Mouse (Mus musculus) monocyte, adult 2 months (primary cell): ENCODE measurements around the gene Acsbg1.
"Not testable (repeated sequence)": the region's sequence is repeated elsewhere in the genome, so short reads cannot be mapped to it uniquely, and the experiment has no call there.

Experiments
- DNase-seq, 2 experiments: peaks; one replicate each; pipeline ENCODE4 v3.0.0; 2022; ENCODE audit warnings: low spot score in 2 of 2, low read depth in 1 of 2

Gene Acsbg1

DNA sequence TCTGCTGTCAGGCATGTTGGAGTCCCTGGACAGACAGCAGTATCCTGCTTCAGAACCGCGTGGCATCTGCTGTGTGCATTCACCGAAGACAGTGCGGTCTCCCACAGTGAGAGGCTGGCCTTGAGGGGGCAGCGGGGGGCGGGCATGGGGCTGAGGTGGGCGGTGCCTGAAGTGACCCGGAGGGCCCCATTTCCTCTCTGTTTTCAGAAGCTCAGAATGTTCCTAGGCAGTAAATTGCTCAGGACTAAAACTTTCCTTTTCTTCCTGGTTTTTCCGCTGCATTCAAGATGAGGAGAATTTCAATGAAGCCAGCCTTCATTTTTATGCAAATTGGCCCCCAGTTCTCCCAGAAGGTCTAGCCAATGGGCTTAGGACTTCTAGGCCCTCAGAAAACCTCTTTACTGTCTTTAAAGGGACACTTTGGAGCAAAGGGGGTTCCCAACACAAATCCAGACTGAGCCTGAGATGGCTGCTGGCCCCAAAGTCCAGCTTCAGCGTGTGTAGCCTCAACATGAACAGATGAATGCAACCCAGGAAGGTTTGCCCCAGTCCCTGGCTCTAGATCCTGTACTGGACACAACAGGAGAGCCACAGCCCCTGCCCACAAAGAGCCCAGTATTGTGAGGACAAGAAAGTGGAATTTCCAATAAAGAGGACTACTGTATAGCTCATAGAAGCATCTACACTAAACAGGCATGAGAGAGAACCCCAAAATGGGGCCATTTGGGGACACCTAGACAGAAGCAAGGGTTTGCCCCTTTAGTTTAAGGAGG, at the start of gene Acsbg1:
Gene Acsbg1, minus strand, starts transcription at position 266 of the 773 bp plus-strand sequence.
- no peak for DNase-seq

DNA sequence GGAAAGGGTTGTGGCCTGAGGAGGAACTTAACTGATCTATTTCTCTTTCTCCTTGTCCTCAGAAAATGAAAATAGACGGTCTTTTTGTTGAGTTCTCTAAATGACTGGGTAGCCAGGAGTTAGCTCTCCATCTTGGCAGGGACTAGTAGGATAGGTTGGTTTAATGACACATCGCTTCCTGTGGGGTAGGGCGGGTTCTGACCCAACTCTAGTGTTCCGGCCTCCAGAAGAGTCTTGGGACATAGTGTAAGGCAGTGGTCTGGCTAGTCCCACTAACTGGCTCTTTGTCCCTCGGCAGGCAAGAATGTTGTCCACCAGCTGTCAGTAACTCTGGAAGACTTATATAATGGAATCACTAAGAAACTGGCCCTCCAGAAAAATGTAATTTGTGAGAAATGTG, 46.4 kb upstream of the Acsbg1 start:
- no peak for DNase-seq

DNA sequence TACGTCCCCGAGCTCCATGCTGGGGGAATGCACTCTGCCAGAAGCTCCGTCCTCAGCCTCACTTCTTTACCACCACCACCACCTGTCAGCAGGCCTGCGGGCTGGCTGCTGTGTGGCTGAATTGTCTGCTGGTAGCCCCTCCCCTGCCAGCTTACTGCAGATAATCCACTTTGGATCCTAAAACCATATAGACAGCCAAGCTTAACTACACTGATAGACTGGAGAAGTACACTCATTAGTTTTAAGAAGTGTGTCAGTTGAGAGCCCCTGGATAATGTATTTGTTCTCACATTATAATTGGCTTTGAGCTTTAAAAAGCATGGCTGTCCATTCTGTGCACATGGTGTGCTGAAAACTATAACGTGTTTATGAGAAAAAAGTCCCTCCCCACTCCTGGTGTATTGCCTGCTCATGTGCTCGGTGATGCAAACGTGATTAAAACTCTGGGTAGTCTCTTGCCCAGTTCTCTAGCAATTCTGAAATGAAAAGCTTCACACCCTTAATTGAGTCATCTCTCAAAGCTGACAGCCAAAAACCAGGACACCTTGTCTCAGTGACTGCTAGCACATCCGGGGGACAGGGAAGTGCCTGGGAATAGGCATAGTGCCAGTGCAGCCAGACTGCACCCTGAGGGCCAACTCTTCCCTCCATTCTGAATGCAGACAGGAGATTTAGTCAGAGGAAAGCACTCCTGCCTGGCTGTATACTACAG, 45.8 kb upstream of the Acsbg1 start:
- no peak for DNase-seq

DNA sequence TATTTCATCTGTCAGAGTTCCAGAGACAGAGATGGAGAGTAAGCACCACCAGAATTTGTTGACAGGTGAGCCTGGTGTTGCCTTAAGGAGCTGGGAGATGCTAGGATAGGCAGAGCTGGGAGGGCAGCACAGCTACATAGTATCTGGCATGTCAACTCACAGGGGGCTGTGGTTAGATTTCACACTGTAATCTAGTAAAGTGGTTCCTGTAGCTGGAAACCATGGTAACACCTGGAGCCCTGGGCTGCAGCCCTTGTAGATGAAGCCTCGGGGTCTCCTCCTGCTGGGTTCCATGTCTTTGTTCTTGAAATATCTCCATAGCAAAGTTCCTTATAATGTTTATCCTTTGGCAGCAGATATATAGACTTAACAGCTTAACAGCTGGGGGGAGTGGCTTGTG, 43.9 kb upstream of the Acsbg1 start:
- DNase-seq = no peak

DNA sequence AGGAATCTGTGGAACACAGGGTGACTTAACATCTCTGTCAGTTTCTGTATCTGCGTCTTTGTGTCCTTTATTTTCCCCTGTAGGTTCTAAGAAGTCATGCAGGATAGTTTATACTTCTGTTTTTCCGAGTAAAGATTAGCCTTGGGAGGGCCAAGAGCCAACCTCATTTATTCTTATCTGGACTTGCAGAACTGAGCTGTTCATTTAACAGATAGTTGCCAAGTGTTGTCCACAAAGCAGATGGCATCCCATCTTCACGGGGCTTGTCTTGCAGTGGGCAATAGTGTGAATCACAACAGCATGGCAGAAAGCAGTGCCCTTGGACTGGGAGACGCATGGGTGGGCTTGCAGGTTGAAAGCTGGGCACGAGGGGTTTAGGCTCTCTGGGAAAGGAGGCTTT, 42.7 kb upstream of the Acsbg1 start:
- DNase-seq = no peak

DNA sequence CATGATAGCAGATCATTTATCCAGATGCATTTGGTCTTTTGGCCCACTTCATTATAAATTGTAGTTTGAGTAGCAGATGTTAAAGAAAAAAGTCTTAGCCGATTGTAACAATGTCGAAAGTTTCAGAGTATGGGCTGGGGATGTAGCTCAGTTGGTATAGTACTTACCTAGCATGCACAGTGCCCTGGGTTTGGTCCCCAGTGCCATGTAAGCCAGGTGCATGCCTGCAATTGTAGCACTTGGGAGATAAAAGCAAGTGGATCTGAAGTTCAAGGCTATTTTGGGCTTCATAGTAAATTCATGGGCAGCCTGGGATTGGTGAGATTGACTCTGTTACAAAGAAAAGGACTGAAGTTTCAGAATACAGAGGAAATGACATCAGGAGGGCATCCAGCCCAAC, 40.9 kb upstream of the Acsbg1 start:
- DNase-seq = no peak

DNA sequence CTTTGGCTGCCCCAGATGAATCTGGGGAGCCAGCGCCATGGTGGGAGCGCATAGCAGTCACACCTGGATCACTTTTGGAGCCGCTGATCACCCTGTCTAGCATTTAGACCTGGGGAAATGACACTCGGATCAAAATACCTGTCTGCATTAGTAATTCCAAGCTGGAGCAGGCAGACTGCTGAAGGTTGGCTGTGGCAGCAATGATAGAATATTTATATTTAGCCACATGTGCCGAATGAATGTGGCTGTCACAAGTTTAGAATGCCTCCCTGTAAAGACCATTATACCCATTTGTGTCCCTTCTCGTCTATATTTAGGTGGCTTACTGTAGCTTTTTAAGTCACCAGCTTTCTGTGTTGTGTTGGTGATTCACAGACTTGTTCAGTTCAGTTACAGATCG, 39.1 kb upstream of the Acsbg1 start:
- DNase-seq = no peak

DNA sequence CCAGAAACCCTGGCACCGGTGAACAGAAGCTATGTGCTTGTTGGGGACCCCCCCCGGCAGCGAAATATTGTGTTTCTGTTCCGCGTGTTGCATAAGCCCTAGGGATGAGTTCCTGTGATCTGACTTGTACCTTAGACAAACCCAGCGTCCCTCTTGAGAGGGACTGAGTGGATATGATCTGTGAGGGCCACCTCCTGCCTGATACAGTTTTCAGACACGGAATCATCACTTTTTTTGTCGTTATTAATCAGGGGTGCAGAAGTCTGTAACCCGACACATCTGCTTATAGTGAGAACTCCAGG, 38.5 kb upstream of the Acsbg1 start:
- DNase-seq = no peak

DNA sequence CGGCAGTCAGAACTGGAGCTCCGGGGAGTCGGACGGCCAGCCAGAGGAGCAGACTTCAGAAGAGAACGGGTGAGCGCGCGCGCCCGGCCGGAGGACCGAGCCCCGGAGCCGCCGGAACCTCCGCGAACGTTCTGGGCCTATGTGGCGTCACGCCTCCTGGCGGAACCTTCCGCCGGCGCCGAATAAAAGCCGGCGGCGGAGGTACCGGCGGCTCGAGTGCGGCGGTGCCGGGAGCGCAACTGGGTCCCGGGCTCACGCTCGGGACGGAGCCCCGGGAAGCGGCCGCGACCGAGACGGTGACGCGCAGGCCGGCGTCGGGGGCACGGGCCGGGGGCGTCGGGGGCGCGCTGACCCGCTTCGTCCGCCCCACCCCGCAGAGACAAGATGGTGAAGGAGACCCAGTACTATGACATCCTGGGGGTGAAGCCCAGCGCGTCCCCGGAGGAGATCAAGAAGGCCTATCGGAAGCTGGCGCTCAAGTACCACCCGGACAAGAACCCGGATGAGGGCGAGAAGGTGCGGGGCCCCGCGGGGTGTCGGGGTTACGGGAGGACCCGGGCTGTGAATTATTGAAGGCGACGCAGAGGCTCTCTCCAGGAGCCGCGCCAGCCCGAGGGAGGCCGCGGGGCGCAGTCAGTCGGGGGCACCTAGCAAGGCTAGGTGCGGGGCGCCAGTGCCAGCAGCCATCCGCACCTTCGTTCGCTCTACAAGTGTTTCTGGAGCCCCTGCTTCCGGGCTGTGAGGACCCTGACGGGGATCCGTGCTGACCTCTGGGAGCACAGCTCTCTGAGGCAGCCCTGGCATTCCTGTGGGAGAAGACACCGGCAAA, 37.9 kb upstream of the Acsbg1 start:
- no peak for DNase-seq

DNA sequence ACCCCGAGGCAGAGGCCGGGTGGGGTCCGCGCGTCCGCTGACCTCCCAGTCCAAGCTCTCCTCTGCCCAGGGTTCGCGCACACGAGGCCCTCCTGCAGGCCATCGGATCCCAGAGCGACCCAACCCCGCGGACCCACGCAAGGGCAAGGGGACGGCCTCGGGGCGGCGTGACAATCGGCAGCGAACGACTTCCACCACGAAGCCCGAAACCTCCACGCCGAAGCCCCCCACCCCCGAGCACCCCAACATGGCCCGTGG, 37.3 kb upstream of the Acsbg1 start:
- DNase-seq = no peak

DNA sequence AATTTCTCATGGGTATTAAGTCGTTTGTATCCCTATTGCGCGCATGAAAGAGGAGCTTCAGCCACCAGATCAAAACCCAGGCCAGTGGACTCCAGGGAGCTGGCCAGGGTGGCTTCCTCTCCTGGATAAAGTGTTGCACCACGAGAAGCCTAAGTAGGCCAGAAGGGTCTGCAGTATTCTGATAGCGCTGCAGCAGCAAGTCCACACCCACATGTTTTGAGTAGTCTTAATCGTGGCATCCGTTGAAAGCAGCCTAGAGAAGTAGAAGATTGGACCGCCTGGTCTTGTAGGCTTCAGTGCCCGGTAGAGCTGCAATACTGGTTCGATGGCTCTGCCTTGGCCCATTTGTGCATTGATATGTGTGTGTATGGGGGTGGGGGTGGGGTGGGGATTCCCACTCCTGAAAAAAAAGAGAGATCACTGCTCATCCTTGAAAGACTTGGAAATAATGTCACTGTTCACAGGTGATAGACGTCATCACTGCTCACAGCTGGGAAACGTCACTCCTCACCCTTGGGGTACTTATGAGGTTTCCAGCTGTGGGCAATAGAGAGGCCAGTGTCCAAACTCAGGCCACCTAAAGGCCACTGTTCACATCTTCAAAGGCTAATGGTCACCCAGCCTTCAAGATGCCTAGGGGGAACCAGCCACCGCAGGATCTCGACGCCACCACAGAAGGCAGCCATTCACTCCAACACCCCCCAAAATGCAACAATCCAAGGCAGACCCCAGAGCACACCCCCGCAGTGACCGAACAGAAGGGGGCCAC, 36.8 kb upstream of the Acsbg1 start, which contains the start of gene Dnaja4:
Gene Dnaja4, plus strand, starts transcription at position 556 of the 769 bp plus-strand sequence.
- no peak for DNase-seq

DNA sequence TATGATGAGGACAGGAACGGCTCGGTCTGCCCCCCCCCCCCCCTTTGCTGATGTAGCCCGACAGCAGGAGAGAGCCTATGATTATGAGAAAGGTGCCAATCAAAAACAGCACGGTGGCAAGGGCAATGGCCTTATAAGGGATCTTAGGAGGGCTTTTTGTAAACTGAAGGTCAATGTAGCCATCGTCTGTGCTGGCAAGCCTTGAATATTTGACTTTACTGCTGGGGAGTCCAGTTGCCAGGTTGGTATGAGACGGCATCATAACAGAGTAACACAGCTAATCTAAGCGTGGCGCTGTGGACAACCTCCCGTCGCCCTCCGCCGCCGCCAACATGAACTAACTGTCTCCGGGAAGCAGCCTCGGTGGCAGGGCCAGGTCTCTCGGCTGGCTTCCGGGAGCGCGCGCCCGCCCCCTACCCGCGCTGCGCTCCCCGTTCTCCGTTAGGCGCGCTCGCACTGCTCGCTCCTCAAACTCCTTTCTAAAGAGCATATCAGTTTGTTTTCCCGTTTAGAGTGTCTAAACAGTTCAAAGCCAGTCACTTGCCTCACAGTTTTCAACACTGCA, 29.7 kb upstream of the Acsbg1 start:
- DNase-seq = not testable (repeated sequence)

DNA sequence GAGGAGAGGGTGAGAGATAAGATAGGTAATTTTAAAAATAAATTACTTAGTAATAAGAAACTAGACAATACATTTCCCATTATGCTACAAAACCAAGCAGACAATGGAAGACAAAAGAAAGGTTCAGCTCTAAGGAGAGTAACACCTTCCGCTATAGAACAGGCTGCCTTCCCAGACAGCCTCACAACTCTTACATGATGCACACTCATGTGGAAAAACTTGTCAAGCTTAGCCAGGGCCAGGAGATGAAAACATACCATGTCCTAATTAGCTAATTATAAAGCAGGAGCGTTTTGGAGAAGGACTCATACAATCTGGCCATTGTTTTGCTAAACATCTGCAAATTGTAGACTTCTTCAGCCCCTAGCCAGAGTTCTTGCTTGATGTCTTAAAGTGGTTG, 29.0 kb upstream of the Acsbg1 start:
- DNase-seq = not testable (repeated sequence)

DNA sequence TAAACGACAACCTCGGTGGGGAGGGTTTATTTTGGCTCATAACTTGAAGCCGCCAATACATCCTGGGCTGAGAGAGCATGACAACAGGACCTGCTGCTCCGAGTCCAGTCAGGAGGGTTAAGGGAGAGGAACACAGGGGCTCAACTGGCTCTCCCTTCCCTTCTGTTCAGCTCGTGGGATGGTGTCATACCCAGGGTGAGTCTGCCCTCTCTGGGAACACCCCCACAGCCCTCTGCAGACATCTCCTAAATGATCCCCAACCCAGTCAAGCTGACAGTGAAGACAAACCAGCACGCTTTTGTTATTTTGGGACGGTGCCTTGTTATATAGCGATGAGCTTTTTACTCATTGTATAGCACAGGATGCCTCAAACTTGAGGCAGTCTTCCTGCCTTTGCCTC, 27.8 kb upstream of the Acsbg1 start:
- DNase-seq = no peak

DNA sequence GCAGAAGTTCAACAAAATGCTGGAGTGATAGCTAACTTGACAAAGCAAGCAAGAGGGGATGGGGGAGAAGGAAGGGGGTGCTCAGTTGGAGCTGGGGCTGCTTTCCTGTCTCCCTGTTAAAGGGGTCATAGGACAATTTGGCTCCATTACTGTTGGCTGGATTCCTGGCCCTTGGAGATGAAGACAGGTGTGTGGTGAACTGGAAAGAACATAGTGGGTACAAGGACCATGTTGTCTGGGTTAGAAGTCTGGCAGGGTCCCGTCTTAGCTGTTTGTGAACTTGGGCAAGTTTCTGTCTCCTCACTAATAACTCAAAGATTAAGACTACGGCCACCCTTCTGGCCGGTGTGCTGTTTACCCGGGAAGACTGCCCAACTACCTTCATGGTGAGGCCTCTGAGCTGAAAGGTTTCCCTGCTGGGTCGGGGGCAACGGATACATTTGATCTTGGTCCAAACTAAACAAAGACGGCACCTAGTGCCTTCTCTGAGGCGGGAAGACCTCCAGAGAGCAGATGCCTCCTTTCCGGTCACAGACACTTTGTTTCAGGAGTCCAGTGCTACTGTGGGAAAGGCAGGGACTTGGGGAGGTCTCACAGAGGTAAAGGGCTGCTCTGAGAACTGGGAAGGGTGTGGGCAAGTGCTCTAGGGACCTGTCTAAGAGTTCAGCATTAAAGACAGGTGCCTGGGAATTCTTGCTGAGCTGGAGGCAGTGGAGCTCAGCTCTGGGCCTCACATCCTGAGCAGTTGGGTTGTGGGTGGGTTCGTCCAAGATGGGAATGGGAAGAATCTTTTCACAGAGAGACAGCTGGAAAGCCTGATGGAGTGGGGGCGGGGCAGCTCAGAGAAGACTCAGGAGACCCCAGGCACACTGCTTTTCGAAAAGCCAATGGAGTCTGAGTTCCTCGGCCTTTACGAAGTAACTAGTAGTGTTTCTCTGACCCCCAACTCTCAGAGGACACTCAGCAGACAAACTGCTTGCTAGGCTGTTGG, 25.9 kb upstream of the Acsbg1 start:
- DNase-seq = no peak

DNA sequence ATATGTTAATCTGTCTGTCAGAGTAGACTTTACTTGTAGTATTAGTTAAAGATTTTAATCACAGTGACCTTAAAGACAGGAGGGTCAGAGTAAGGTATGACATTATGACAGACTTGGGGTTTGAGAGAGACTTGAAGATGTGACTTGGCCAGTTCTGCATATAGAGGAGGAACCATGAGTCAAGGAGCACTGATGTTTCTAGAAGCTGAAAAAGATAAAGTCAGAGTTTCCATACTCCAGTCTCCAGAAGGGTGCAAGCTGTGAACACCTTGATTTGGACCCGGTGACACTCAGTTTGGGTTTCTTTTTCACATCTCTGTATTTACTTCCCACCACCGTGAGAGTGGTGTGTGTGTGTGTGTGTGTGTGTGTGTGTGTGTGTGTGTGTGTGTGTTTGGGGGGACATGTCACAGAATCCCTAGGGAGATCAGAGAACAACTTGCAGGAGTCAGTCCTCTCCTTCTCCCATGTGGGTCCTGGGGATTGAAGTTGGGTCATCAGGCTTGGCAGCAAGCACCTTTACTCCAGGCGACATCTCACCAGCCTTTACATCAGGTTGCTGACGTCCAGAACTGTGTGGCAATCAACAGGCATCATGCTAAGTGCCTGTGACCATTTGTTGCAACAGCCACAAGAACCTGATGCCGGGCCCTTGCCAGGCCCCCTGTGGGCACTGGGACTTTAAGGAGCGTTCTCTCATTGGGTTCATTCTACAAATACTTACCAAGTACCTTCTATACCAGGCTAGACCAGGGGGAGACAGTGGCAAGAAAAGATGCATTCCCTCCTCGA, 22.3 kb upstream of the Acsbg1 start:
- no peak for DNase-seq

DNA sequence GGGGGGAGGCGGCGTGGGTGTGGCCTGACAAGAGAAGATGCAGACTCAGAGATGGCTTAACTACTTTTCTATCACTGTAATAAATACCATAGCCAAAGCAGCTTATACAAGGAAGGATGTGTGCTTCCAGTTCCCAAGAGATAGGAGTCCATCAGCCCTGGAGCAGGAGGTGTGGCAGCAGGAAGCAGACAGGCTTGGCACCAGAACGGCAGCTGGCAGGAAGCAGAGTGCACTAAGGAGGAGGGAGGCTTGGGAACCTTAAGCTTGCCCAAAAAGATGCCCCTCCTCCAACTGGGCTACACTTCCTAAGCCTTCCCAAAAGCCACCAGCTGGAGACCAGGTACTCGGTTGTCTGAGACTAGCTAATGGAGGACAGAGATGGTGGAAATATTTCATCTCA, 21.2 kb upstream of the Acsbg1 start:
- DNase-seq = no peak

DNA sequence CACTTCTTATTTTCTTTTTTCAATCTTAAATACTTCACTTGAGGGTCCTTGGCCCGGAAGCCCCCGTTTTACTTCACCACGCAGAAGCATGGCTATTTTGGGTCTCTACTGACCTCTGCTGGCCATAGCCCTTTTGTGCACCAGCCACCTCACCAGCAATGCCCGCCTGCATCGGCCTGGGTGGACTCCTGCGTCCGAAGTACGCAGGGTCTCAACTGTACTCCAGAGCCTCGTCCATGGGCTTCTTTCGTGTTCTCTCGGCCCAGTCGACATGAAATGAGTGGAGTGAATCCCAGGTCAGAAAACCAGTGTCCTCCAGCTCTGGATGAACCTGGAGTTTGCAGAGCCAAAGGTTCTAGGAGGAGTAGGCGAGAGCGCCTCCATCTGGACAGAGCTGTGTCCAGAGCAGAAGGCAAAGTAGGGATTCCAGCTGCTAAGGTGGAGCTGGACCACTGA, 14.9 kb upstream of the Acsbg1 start:
- DNase-seq = peak in 1 of 2 experiments; percentile 20

DNA sequence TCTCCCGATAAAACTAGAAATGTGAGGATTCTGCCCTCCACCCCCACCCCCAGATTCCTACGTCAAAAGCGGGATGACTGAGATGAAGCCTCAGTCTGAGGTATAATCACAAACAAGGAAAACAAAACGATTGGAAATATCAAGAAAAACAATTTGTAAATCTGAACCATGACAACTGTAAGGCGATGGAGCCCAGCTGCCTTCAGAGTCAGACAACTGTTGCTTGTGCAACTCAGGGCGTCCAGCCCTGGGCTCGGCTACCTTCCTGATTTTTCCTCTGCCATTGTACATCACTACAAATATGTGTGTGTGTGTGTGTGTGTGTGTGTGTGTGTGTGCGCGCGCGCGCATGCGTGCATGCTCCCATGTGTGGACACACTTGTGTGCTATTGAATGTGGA, 12.2 kb upstream of the Acsbg1 start:
- DNase-seq = no peak
